Mouse (Mus musculus): Measurements from ENCODE around the gene Gm20896.
"Not testable (repeated sequence)": the region's sequence is repeated elsewhere in the genome, so short reads cannot be mapped to it uniquely, and the experiment has no call there.

Gm20896 gene

GRCm38 (mm10) chrY:35921426-35921825 lies at the start of gene Gm20896:
Gm20896 (minus strand) TSS chrY:35921526.
- not testable (repeated sequence) for DNase-seq
